Mouse (Mus musculus): ENCODE measurements at regions not wholly inside any gene's neighbourhood (a gene's known extent, or its start where the extent isn't known, plus 50 kb on each side); places are given as distances from the start of the nearest gene placed in this dataset.

GRCm38 (mm10) chr15:62268189-62268588 is 1345.4 kb upstream of the A1bg start:
- DNase-seq (ENCODE audit: low spot score) (no peak), ATAC-seq (replicated peaks; ENCODE audit: insufficient number of reproducible peaks, low FRiP score, low TSS enrichment, low read depth) (no peak)
- no peaks in the 10 kb centered on the region for H3K9me3 ChIP-seq (replicated peaks; ENCODE audit: control insufficient read depth, low read length)
- no peaks in the 10 kb centered on the region for H3K27me3 ChIP-seq (ENCODE audit: control insufficient read depth, insufficient read depth, low read length)
- H3K4me1 ChIP-seq (ENCODE audit: control insufficient read depth, insufficient read depth, low read length) = no peaks in the 10 kb centered on the region
- H3K9ac ChIP-seq (replicated peaks; ENCODE audit: low read length) = no peak overlapping the region
- H3K27ac ChIP-seq (replicated peaks; ENCODE audit: low read depth, low read length) = no peak overlapping the region
- H3K36me3 ChIP-seq (replicated peaks; ENCODE audit: control insufficient read depth, insufficient read depth, low read depth, low read length) = no peaks in the 10 kb centered on the region
- 77% methylated on average over 2 of the region's 2 CpGs for WGBS
- H3K4me3 ChIP-seq (ENCODE audit: low read depth, low read length) = no peak overlapping the region
- H3K4me2 ChIP-seq (ENCODE audit: low read depth, low read length) = no peak overlapping the region

- Histone ChIP-seq H3K36me3 (replicated peaks; ENCODE audit: control insufficient read depth, insufficient read depth, low read depth, low read length) (no peaks in the 10 kb centered on the region), H3K9me3 (replicated peaks; ENCODE audit: control insufficient read depth, low read length) (no peaks in the 10 kb centered on the region), H3K27ac (replicated peaks; ENCODE audit: low read depth, low read length) (no peak overlapping the region), H3K4me1 (ENCODE audit: control insufficient read depth, insufficient read depth, low read length) (no peaks in the 10 kb centered on the region), H3K27me3 (ENCODE audit: control insufficient read depth, insufficient read depth, low read length) (no peaks in the 10 kb centered on the region), H3K4me3 (ENCODE audit: low read depth, low read length) (no peak overlapping the region), H3K4me2 (ENCODE audit: low read depth, low read length) (no peak overlapping the region), H3K9ac (replicated peaks; ENCODE audit: low read length) (no peak overlapping the region)
- ATAC-seq (replicated peaks; ENCODE audit: insufficient number of reproducible peaks, low FRiP score, low TSS enrichment, low read depth) = no peak
- WGBS = 92% methylated on average over 6 of the region's 6 CpGs
- no peak for DNase-seq (ENCODE audit: low spot score)
Observed at GRCm38 (mm10) chr15:62267536-62267935, 1344.7 kb upstream of the A1bg start.

- H3K4me3 ChIP-seq (ENCODE audit: low read depth, low read length) = no peak overlapping the region
- WGBS = 96% methylated on average over 6 of the region's 6 CpGs
- DNase-seq (ENCODE audit: low spot score) = no peak
Observed at GRCm38 (mm10) chr15:62266025-62266424, 1343.2 kb upstream of the A1bg start.

GRCm38 (mm10) chr15:62265484-62265937 is 1342.7 kb upstream of the A1bg start:
- H3K4me3 ChIP-seq (ENCODE audit: low read depth, low read length) = no peak overlapping the region
- DNase-seq (ENCODE audit: low spot score) (no peak), ATAC-seq (replicated peaks; ENCODE audit: insufficient number of reproducible peaks, low FRiP score, low TSS enrichment, low read depth) (no peak)
- no peak overlapping the region for H3K4me2 ChIP-seq (ENCODE audit: low read depth, low read length)
- H3K9me3 ChIP-seq (replicated peaks; ENCODE audit: control insufficient read depth, low read length) = no peaks in the 10 kb centered on the region
- no peak overlapping the region for H3K9ac ChIP-seq (replicated peaks; ENCODE audit: low read length)
- no peaks in the 10 kb centered on the region for H3K27me3 ChIP-seq (ENCODE audit: control insufficient read depth, insufficient read depth, low read length)
- H3K36me3 ChIP-seq (replicated peaks; ENCODE audit: control insufficient read depth, insufficient read depth, low read depth, low read length) = no peaks in the 10 kb centered on the region
- no peak overlapping the region for H3K27ac ChIP-seq (replicated peaks; ENCODE audit: low read depth, low read length)
- H3K4me1 ChIP-seq (ENCODE audit: control insufficient read depth, insufficient read depth, low read length) = no peaks in the 10 kb centered on the region
- 85% methylated on average over 4 of the region's 4 CpGs for WGBS

More at GRCm38 (mm10) chr15:62266025-62266424, 1343.2 kb upstream of the A1bg start:
- H3K27ac ChIP-seq (replicated peaks; ENCODE audit: low read depth, low read length) = no peak overlapping the region
- no peaks in the 10 kb centered on the region for H3K36me3 ChIP-seq (replicated peaks; ENCODE audit: control insufficient read depth, insufficient read depth, low read depth, low read length)
- ATAC-seq (replicated peaks; ENCODE audit: insufficient number of reproducible peaks, low FRiP score, low TSS enrichment, low read depth) = no peak
- H3K4me2 ChIP-seq (ENCODE audit: low read depth, low read length) = no peak overlapping the region
- no peaks in the 10 kb centered on the region for H3K4me1 ChIP-seq (ENCODE audit: control insufficient read depth, insufficient read depth, low read length)
- no peaks in the 10 kb centered on the region for H3K9me3 ChIP-seq (replicated peaks; ENCODE audit: control insufficient read depth, low read length)
- no peak overlapping the region for H3K9ac ChIP-seq (replicated peaks; ENCODE audit: low read length)
- no peaks in the 10 kb centered on the region for H3K27me3 ChIP-seq (ENCODE audit: control insufficient read depth, insufficient read depth, low read length)

- no peak for DNase-seq (ENCODE audit: low spot score)
- H3K4me2 ChIP-seq (ENCODE audit: low read depth, low read length) = no peak overlapping the region
- H3K4me1 ChIP-seq (ENCODE audit: control insufficient read depth, insufficient read depth, low read length) = no peaks in the 10 kb centered on the region
- no peaks in the 10 kb centered on the region for H3K27me3 ChIP-seq (ENCODE audit: control insufficient read depth, insufficient read depth, low read length)
- 46% methylated on average over 1 of the region's 1 CpGs for WGBS
- no peaks in the 10 kb centered on the region for H3K36me3 ChIP-seq (replicated peaks; ENCODE audit: control insufficient read depth, insufficient read depth, low read depth, low read length)
- H3K9me3 ChIP-seq (replicated peaks; ENCODE audit: control insufficient read depth, low read length) = no peaks in the 10 kb centered on the region
- no peak overlapping the region for H3K4me3 ChIP-seq (ENCODE audit: low read depth, low read length)
- H3K27ac ChIP-seq (replicated peaks; ENCODE audit: low read depth, low read length) = no peak overlapping the region
- no peak for ATAC-seq (replicated peaks; ENCODE audit: insufficient number of reproducible peaks, low FRiP score, low TSS enrichment, low read depth)
- no peak overlapping the region for H3K9ac ChIP-seq (replicated peaks; ENCODE audit: low read length)
Observed at GRCm38 (mm10) chr15:62264966-62265365, 1342.2 kb upstream of the A1bg start.

- Histone ChIP-seq H3K27ac (replicated peaks; ENCODE audit: low read depth, low read length) (no peak overlapping the region), H3K36me3 (replicated peaks; ENCODE audit: control insufficient read depth, insufficient read depth, low read depth, low read length) (no peaks in the 10 kb centered on the region), H3K9ac (replicated peaks; ENCODE audit: low read length) (no peak overlapping the region), H3K9me3 (replicated peaks; ENCODE audit: control insufficient read depth, low read length) (no peaks in the 10 kb centered on the region), H3K27me3 (ENCODE audit: control insufficient read depth, insufficient read depth, low read length) (no peaks in the 10 kb centered on the region), H3K4me2 (ENCODE audit: low read depth, low read length) (no peak overlapping the region), H3K4me3 (ENCODE audit: low read depth, low read length) (no peak overlapping the region), H3K4me1 (ENCODE audit: control insufficient read depth, insufficient read depth, low read length) (no peaks in the 10 kb centered on the region)
- 95% methylated on average over 1 of the region's 1 CpGs for WGBS
- no peak for ATAC-seq (replicated peaks; ENCODE audit: insufficient number of reproducible peaks, low FRiP score, low TSS enrichment, low read depth)
- DNase-seq (ENCODE audit: low spot score) = no peak
Observed at GRCm38 (mm10) chr15:62264183-62264582, 1341.4 kb upstream of the A1bg start.

- Histone ChIP-seq H3K27me3 (ENCODE audit: control insufficient read depth, insufficient read depth, low read length) (no peaks in the 10 kb centered on the region), H3K4me3 (ENCODE audit: low read depth, low read length) (no peak overlapping the region), H3K4me1 (ENCODE audit: control insufficient read depth, insufficient read depth, low read length) (no peaks in the 10 kb centered on the region), H3K9me3 (replicated peaks; ENCODE audit: control insufficient read depth, low read length) (no peaks in the 10 kb centered on the region), H3K36me3 (replicated peaks; ENCODE audit: control insufficient read depth, insufficient read depth, low read depth, low read length) (no peaks in the 10 kb centered on the region), H3K4me2 (ENCODE audit: low read depth, low read length) (no peak overlapping the region), H3K27ac (replicated peaks; ENCODE audit: low read depth, low read length) (no peak overlapping the region), H3K9ac (replicated peaks; ENCODE audit: low read length) (no peak overlapping the region)
- ATAC-seq (replicated peaks; ENCODE audit: insufficient number of reproducible peaks, low FRiP score, low TSS enrichment, low read depth) (no peak), DNase-seq (ENCODE audit: low spot score) (no peak)
- WGBS = 90% methylated on average over 5 of the region's 5 CpGs
Observed at GRCm38 (mm10) chr15:62262487-62262886, 1339.7 kb upstream of the A1bg start.

GRCm38 (mm10) chr15:62261520-62261919 is 1338.7 kb upstream of the A1bg start:
- Histone ChIP-seq H3K4me1 (ENCODE audit: control insufficient read depth, insufficient read depth, low read length) (no peaks in the 10 kb centered on the region), H3K27ac (replicated peaks; ENCODE audit: low read depth, low read length) (no peak overlapping the region), H3K9ac (replicated peaks; ENCODE audit: low read length) (no peak overlapping the region), H3K4me2 (ENCODE audit: low read depth, low read length) (no peak overlapping the region), H3K4me3 (ENCODE audit: low read depth, low read length) (no peak overlapping the region), H3K27me3 (ENCODE audit: control insufficient read depth, insufficient read depth, low read length) (no peaks in the 10 kb centered on the region), H3K36me3 (replicated peaks; ENCODE audit: control insufficient read depth, insufficient read depth, low read depth, low read length) (no peaks in the 10 kb centered on the region), H3K9me3 (replicated peaks; ENCODE audit: control insufficient read depth, low read length) (no peaks in the 10 kb centered on the region)
- ATAC-seq (replicated peaks; ENCODE audit: insufficient number of reproducible peaks, low FRiP score, low TSS enrichment, low read depth) = no peak
- DNase-seq (ENCODE audit: low spot score) = no peak
- 89% methylated on average over 2 of the region's 2 CpGs for WGBS

Measured in embryonic facial prominence, embryonic 11.5 days (tissue).